Mouse (Mus musculus) lung, embryonic 15.5 days (tissue): ENCODE measurements at regions not wholly inside any gene's neighbourhood (a gene's known extent, or its start where the extent isn't known, plus 50 kb on each side); places are given as distances from the start of the nearest gene placed in this dataset.
A peak's percentile ranks its signal among the peaks of the same experiment; 100 is the strongest.

Source experiments
- ATAC-seq: fragments of 200-750 bp; cut with Nextera tagmentation; 2 replicates; pipeline ENCODE4 v1.8.0; 2017; ENCODE audit warnings: moderate number of reproducible peaks, borderline replicate concordance; ENCODE audit not compliant: low FRiP score, low TSS enrichment; ENCODE audit errors: extremely low read depth
- H3K27ac ChIP-seq: fragments of 300-500 bp; sonication (generic); 2 replicates; pipeline ENCODE4 v1.5.1; 2015; ENCODE audit warnings: moderate library complexity, mild to moderate bottlenecking, inconsistent platforms
- H3K27me3 ChIP-seq: fragments of 300-500 bp; sonication (generic); 2 replicates; pipeline ENCODE4 v1.6.1; 2015; ENCODE audit warnings: inconsistent platforms
- H3K36me3 ChIP-seq: fragments of 300-500 bp; sonication (generic); 2 replicates; pipeline ENCODE4 v1.6.1; 2015; ENCODE audit warnings: inconsistent platforms
- H3K4me1 ChIP-seq: fragments of 300-500 bp; sonication (generic); 2 replicates; pipeline ENCODE4 v1.6.1; 2015; ENCODE audit warnings: inconsistent platforms
- H3K4me2 ChIP-seq: fragments of 300-500 bp; sonication (generic); 2 replicates; pipeline ENCODE4 v1.6.1; 2015; ENCODE audit warnings: inconsistent platforms, mild to moderate bottlenecking, moderate library complexity
- H3K4me3 ChIP-seq: fragments of 300-500 bp; sonication (generic); 2 replicates; pipeline ENCODE4 v1.5.1; 2015; ENCODE audit warnings: mild to moderate bottlenecking, inconsistent platforms
- H3K9ac ChIP-seq: fragments of 300-500 bp; sonication (generic); 2 replicates; pipeline ENCODE4 v1.6.1; 2015; ENCODE audit warnings: inconsistent platforms
- H3K9me3 ChIP-seq: fragments of 300-500 bp; sonication (generic); 2 replicates; pipeline ENCODE4 v1.6.1; 2016; ENCODE audit warnings: inconsistent platforms
- WGBS: fragments of 180-500 bp; shearing (Covaris S2); methylation state at CpG from one replicate; pipeline ENCODE4 v1.1.7; 2015; 5-methylcytosine and 5-hydroxymethylcytosine counted together

DNA sequence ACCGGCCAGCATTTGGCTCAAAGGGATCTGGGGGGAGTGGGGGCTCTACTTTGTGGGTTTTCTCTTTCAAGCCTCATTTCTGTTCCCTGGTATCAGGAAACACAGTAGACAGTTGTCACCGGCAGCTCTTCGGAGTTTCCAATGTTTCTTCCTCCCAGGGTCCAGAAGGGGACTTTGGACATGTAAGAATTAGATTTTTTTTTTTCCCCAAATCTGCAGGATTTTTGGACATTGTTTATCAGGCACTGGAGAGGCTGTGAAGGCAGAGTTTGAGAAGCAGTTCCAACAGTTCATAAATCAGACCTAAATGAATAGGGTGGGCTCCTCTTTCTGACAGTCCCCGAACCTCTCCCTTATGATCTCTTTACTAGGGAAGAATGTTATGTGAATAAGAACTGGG lies 270.4 kb downstream of the Mreg start:
- WGBS, result 41% methylated on average over 4 of the region's 4 CpGs
- Histone ChIP-seq H3K27ac (peak overlapping the region; percentile 59), H3K4me1 (peaks cover 26% of the 10 kb centered on the region), H3K4me3 (no peak overlapping the region), H3K4me2 (no peak overlapping the region), H3K27me3 (no peaks in the 10 kb centered on the region), H3K9ac (no peak overlapping the region), H3K36me3 (no peaks in the 10 kb centered on the region), H3K9me3 (no peaks in the 10 kb centered on the region)
- ATAC-seq, result peak; percentile 81

DNA sequence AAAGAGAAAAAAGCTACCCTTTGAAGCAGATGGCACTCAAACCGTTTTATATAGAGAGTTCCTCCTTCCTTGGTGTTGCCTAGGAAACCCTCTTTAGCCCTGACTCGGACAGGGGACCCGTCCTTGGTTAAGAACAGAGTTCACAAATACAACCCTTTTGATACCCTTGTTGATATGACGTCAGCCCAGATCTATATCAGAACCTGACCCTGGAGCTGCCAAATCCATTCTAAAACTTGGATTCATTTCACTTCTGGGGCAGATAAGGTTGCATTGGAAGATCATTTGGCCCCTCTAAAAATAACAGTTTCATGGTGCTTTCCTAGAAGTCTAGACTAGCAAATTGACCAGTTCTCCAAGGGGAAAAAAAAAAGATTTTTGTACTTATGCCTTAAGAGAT lies 271.2 kb downstream of the Mreg start:
- H3K36me3 ChIP-seq, result no peaks in the 10 kb centered on the region
- no peak overlapping the region for H3K4me3 ChIP-seq
- H3K9me3 ChIP-seq, result no peaks in the 10 kb centered on the region
- no peak overlapping the region for H3K9ac ChIP-seq
- H3K27me3 ChIP-seq, result no peaks in the 10 kb centered on the region
- no peak overlapping the region for H3K4me2 ChIP-seq
- no peak for ATAC-seq
- WGBS, result 20% methylated on average over 4 of the region's 4 CpGs
- peak overlapping the region; percentile 56; the same call in 1 of the 2 replicates for H3K27ac ChIP-seq
- peaks cover 27% of the 10 kb centered on the region for H3K4me1 ChIP-seq

DNA sequence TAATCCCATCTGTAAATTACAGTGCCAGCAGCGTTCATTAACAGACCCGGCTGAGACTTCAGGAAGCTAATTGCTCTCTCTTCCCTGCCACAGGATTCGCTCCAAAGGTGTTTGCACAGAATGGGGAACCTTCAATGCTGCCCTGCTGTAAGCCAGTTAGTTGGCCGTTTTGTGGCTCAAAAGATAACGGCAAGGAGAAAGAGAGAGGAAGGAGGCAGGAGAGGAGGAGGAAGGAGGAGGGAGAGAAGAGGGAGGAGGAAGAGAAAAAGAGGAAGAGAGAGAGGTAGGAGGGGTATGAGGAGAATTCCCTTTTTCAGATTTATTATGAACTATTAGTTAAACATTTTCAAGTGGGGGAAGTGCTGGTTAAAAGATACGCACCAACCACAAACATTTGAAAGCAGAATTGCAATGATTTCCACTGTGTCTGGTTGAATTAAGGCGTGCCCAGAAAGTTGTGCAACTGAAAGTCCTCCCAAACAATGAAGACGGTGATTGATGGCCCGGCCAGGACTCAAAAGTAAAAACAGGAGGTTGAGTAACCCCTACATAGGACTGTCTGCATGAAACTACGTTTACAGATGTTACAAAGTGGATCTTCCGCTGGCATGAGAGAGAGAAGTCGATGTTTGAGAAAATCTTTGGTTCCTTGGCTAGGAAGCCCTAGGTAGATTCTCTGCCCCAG lies 273.6 kb downstream of the Mreg start:
- no peaks in the 10 kb centered on the region for H3K27me3 ChIP-seq
- H3K36me3 ChIP-seq, result no peaks in the 10 kb centered on the region
- WGBS, result 19% methylated on average over 12 of the region's 12 CpGs
- H3K4me1 ChIP-seq, result peaks cover 27% of the 10 kb centered on the region
- H3K9me3 ChIP-seq, result no peaks in the 10 kb centered on the region
- no peak overlapping the region for H3K9ac ChIP-seq
- no peak overlapping the region for H3K4me3 ChIP-seq
- ATAC-seq, result no peak
- H3K27ac ChIP-seq, result no peak overlapping the region
- H3K4me2 ChIP-seq, result peak overlapping the region; percentile 21; the same call in 1 of the 2 replicates

- H3K4me1 ChIP-seq, result peaks cover 27% of the 10 kb centered on the region
- no peaks in the 10 kb centered on the region for H3K36me3 ChIP-seq
- 23% methylated on average over 8 of the region's 8 CpGs for WGBS
- peak overlapping the region; percentile 21; the same call in 1 of the 2 replicates for H3K4me2 ChIP-seq
- ATAC-seq, result no peak
- H3K27me3 ChIP-seq, result no peaks in the 10 kb centered on the region
- no peak overlapping the region for H3K27ac ChIP-seq
- H3K4me3 ChIP-seq, result no peak overlapping the region
- H3K9me3 ChIP-seq, result no peaks in the 10 kb centered on the region
- H3K9ac ChIP-seq, result no peak overlapping the region
Measured at GRCm38 (mm10) chr1:71937922-71938321, 274.2 kb downstream of the Mreg start.

- ATAC-seq, result no peak
- no peaks in the 10 kb centered on the region for H3K36me3 ChIP-seq
- H3K4me3 ChIP-seq, result no peak overlapping the region
- no peak overlapping the region for H3K27ac ChIP-seq
- H3K9me3 ChIP-seq, result no peaks in the 10 kb centered on the region
- H3K9ac ChIP-seq, result no peak overlapping the region
- no peaks in the 10 kb centered on the region for H3K27me3 ChIP-seq
- H3K4me1 ChIP-seq, result peaks cover 27% of the 10 kb centered on the region
- no peak overlapping the region for H3K4me2 ChIP-seq
- 53% methylated on average over 3 of the region's 3 CpGs for WGBS
Measured at GRCm38 (mm10) chr1:71937168-71937567, 274.9 kb downstream of the Mreg start.

DNA sequence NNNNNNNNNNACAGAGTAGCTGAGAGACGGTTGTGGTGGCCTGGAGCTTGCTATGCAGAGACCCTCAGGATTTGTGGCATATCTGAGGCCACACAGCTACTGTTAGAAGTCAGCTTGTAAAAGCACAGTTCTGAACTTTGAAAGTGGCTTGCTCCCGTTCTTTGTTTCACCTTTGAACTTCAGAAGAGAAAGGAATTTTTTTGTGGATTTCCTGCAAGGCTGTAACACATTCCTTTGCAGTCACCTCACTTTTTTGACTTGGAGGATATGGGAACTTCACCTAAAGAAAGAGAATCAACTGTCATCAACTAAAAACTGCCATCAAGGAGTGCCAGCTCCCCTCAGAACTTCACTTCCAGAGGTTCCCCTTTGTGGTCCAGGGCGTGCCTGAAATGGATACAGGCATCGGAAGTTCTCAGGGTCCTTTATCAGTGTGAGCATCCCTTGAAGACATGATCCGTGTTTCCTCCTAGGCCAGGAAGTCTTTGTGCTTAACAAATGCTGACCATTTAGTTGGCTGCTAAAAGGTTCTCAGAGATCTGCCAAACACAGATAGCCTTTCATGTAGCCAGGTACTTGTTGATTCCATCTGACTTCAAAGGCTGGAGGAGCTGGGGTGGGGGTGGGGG lies 275.5 kb downstream of the Mreg start:
- ATAC-seq, result no peak
- H3K9ac ChIP-seq, result no peak overlapping the region
- no peaks in the 10 kb centered on the region for H3K9me3 ChIP-seq
- H3K27me3 ChIP-seq, result no peaks in the 10 kb centered on the region
- H3K27ac ChIP-seq, result no peak overlapping the region
- H3K36me3 ChIP-seq, result no peaks in the 10 kb centered on the region
- 35% methylated on average over 5 of the region's 5 CpGs for WGBS
- H3K4me2 ChIP-seq, result no peak overlapping the region
- H3K4me3 ChIP-seq, result no peak overlapping the region
- peaks cover 27% of the 10 kb centered on the region for H3K4me1 ChIP-seq

DNA sequence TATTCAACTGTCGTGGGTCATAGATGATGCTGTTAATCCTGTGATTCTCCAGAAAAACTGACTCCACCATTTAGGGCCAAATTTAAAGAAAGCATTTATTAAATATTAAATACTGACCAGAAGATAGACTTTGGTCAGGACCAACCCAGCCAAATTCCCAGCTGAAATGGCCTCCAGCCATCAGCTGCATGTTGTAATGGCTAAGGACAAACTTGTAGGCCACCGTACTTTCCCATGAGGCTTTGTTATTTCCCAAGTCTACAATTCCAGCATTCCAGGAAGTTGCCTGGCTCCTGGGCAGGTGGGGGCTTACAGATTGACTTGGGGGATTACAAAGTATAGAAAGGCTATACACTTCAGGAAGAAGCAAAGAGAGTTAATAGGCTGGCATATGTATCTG lies 272.5 kb upstream of the Fn1 start:
- H3K36me3 ChIP-seq, result no peaks in the 10 kb centered on the region
- 92% methylated on average over 2 of the region's 2 CpGs for WGBS
- no peak for ATAC-seq
- no peak overlapping the region for H3K27ac ChIP-seq
- no peak overlapping the region for H3K4me3 ChIP-seq
- H3K27me3 ChIP-seq, result no peaks in the 10 kb centered on the region
- no peak overlapping the region for H3K9ac ChIP-seq
- H3K9me3 ChIP-seq, result no peaks in the 10 kb centered on the region
- no peaks in the 10 kb centered on the region for H3K4me1 ChIP-seq
- no peak overlapping the region for H3K4me2 ChIP-seq

GRCm38 (mm10) chr1:71924884-71925283 lies 271.9 kb upstream of the Fn1 start:
- no peak overlapping the region for H3K4me3 ChIP-seq

DNA sequence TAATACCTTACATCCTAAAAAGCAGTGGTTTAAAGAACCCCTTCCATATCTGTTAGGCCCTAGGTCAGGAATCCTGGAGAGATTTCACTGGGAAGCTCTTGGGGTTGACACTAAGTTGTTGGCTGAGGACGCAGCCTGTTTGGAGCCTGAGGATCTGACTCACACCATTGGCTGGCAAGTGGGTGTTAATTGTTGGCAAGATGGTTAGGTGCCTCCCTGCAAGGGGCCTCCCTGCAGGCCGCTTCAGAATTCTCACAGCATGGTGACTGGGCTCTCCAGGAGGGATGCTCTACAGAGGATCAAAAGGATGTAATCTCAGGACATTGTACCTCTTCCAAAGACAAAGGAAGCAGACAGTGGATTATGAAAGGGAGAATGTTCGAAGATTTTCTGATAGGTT lies 270.7 kb upstream of the Fn1 start:
- no peak overlapping the region for H3K4me2 ChIP-seq
- H3K27ac ChIP-seq, result no peak overlapping the region
- H3K36me3 ChIP-seq, result no peaks in the 10 kb centered on the region
- no peaks in the 10 kb centered on the region for H3K27me3 ChIP-seq
- H3K4me1 ChIP-seq, result no peaks in the 10 kb centered on the region
- H3K4me3 ChIP-seq, result no peak overlapping the region
- H3K9me3 ChIP-seq, result no peaks in the 10 kb centered on the region
- 72% methylated on average over 3 of the region's 3 CpGs for WGBS
- ATAC-seq, result no peak
- H3K9ac ChIP-seq, result no peak overlapping the region

More at GRCm38 (mm10) chr1:71924884-71925283, 271.9 kb upstream of the Fn1 start:
- no peaks in the 10 kb centered on the region for H3K9me3 ChIP-seq
- H3K4me1 ChIP-seq, result no peaks in the 10 kb centered on the region
- no peaks in the 10 kb centered on the region for H3K27me3 ChIP-seq
- WGBS, result 74% methylated on average over 1 of the region's 1 CpGs
- H3K9ac ChIP-seq, result no peak overlapping the region
- ATAC-seq, result no peak
- H3K27ac ChIP-seq, result no peak overlapping the region
- H3K4me2 ChIP-seq, result no peak overlapping the region
- no peaks in the 10 kb centered on the region for H3K36me3 ChIP-seq

- WGBS, result 84% methylated on average over 2 of the region's 2 CpGs
- Histone ChIP-seq H3K4me3 (no peak overlapping the region), H3K4me2 (no peak overlapping the region), H3K36me3 (no peaks in the 10 kb centered on the region), H3K4me1 (no peaks in the 10 kb centered on the region), H3K9me3 (no peaks in the 10 kb centered on the region), H3K9ac (no peak overlapping the region), H3K27me3 (no peaks in the 10 kb centered on the region), H3K27ac (no peak overlapping the region)
- ATAC-seq, result no peak
Measured at GRCm38 (mm10) chr1:71921456-71921855, 268.5 kb upstream of the Fn1 start.

GRCm38 (mm10) chr1:71919891-71920290 lies 266.9 kb upstream of the Fn1 start:
- no peak overlapping the region for H3K4me2 ChIP-seq
- WGBS, result 59% methylated on average over 2 of the region's 2 CpGs

DNA sequence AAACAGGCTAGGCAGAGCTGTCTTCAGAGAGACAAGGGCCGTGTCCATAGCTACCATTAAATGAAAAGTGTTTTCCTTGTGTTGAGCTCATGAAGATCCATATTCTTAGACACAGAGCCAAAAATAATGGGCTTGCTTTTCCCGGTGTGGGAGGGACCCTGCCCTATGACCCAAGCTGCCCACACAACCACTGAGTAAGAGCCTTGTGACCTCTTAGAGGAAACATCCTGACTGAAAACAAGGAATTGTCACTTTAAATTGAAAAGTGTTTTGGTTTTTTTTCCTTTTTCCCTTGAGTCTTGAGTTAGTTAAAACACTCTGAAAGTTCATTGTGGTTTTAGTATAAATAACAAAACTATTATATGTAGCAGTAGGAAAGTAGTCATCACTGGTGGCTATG lies 264.0 kb upstream of the Fn1 start:
- H3K36me3 ChIP-seq, result no peaks in the 10 kb centered on the region
- no peaks in the 10 kb centered on the region for H3K9me3 ChIP-seq
- no peak overlapping the region for H3K27ac ChIP-seq
- WGBS, result 66% methylated on average over 2 of the region's 2 CpGs
- no peak overlapping the region for H3K4me3 ChIP-seq
- no peak overlapping the region for H3K4me2 ChIP-seq
- no peak for ATAC-seq
- no peak overlapping the region for H3K9ac ChIP-seq
- no peaks in the 10 kb centered on the region for H3K27me3 ChIP-seq
- 0 out of 2 replicates have a peak, but pooled peaks cover 3% of the 10 kb centered on the region for H3K4me1 ChIP-seq

More at GRCm38 (mm10) chr1:71919891-71920290, 266.9 kb upstream of the Fn1 start:
- Histone ChIP-seq H3K4me1 (no peaks in the 10 kb centered on the region), H3K9ac (no peak overlapping the region), H3K27ac (no peak overlapping the region), H3K9me3 (no peaks in the 10 kb centered on the region), H3K4me3 (no peak overlapping the region), H3K36me3 (no peaks in the 10 kb centered on the region), H3K27me3 (no peaks in the 10 kb centered on the region)
- ATAC-seq, result no peak
